Mouse (Mus musculus) hindbrain, embryonic 10.5 days (tissue): ENCODE results near the gene Hrh3. TPM values are rescaled to one million over a fixed set of nuclear protein-coding genes. Genes with fewer than 3 reads are reported as not detected.

Experiments used
- DNase-seq: peaks from one replicate; pipeline ENCODE4 v3.0.0-alpha.2; 2017; ENCODE audit warnings: low spot score
- H3K27ac ChIP-seq: fragments of 300-500 bp; sonication (generic); 2 replicates; pipeline ENCODE4 v1.5.1; 2016; ENCODE audit warnings: mild to moderate bottlenecking, moderate library complexity
- H3K27me3 ChIP-seq: fragments of 300-500 bp; sonication (generic); 2 replicates; pipeline ENCODE4 v1.6.1; 2016; ENCODE audit warnings: mild to moderate bottlenecking; ENCODE audit not compliant: poor library complexity, insufficient read depth, severe bottlenecking
- H3K36me3 ChIP-seq: fragments of 300-500 bp; sonication (generic); 2 replicates; pipeline ENCODE4 v1.6.1; 2016; ENCODE audit warnings: mild to moderate bottlenecking, moderate library complexity
- H3K4me1 ChIP-seq: fragments of 300-500 bp; sonication (generic); replicated peaks from 2 replicates; pipeline ENCODE4 v1.6.1; 2016; ENCODE audit warnings: mild to moderate bottlenecking
- H3K4me3 ChIP-seq: fragments of 300-500 bp; sonication (generic); 2 replicates; pipeline ENCODE4 v1.5.1; 2016; ENCODE audit warnings: mild to moderate bottlenecking, moderate library complexity
- H3K9me3 ChIP-seq: fragments of 300-500 bp; sonication (generic); 2 replicates; pipeline ENCODE4 v1.6.1; 2016; ENCODE audit warnings: mild to moderate bottlenecking, moderate library complexity
- WGBS: fragments of 180-500 bp; shearing (Covaris S2); methylation state at CpG from one replicate; pipeline ENCODE4 v1.1.7; 2016; 5-methylcytosine and 5-hydroxymethylcytosine counted together
- polyA plus RNA-seq: library from polyadenylated mRNA; unstranded; fragments of >200 nt; fragmentation: Nextera tagmentation; extraction: Ambion mirVana; gene quantifications from 2 replicates; pipeline ENCODE4 v1.2.1, GENCODE M21; 2016

Gene Hrh3
- polyA plus RNA-seq, 1 experiment from 2014 or later = 4.2 TPM

GRCm38 (mm10) chr2:180103151-180103977, 924 bp downstream of the Hrh3 start:
- peak overlapping the region; percentile 68 for H3K4me3 ChIP-seq
- WGBS = 1% methylated on average over 57 of the region's 57 CpGs
- peaks cover 77% of the 10 kb centered on the region for H3K27me3 ChIP-seq
- peak overlapping the region; percentile 80 for H3K27ac ChIP-seq
- no peaks in the 10 kb centered on the region for H3K36me3 ChIP-seq
- H3K4me1 ChIP-seq = peaks cover 54% of the 10 kb centered on the region
- no peaks in the 10 kb centered on the region for H3K9me3 ChIP-seq
- peak; percentile 39 for DNase-seq

GRCm38 (mm10) chr2:180099529-180099928, 4.8 kb downstream of the Hrh3 start:
- H3K9me3 ChIP-seq = no peaks in the 10 kb centered on the region
- no peaks in the 10 kb centered on the region for H3K36me3 ChIP-seq
- WGBS = 13% methylated on average over 15 of the region's 15 CpGs
- H3K27ac ChIP-seq = no peak overlapping the region
- H3K4me3 ChIP-seq = no peak overlapping the region
- DNase-seq = no peak
- peaks cover 57% of the 10 kb centered on the region for H3K4me1 ChIP-seq
- H3K27me3 ChIP-seq = peaks cover 84% of the 10 kb centered on the region

- 44% methylated on average over 5 of the region's 5 CpGs for WGBS
- peaks cover 70% of the 10 kb centered on the region for H3K27me3 ChIP-seq
Measured at GRCm38 (mm10) chr2:180098167-180098566, 6.1 kb downstream of the Hrh3 start.

GRCm38 (mm10) chr2:180097585-180097984, 6.7 kb downstream of the Hrh3 start:
- Histone ChIP-seq H3K36me3 (no peaks in the 10 kb centered on the region), H3K9me3 (no peaks in the 10 kb centered on the region), H3K27me3 (peaks cover 64% of the 10 kb centered on the region), H3K4me3 (no peak overlapping the region), H3K27ac (peak overlapping the region; percentile 40), H3K4me1 (peaks cover 38% of the 10 kb centered on the region)
- WGBS = 53% methylated on average over 3 of the region's 3 CpGs
- no peak for DNase-seq

More at GRCm38 (mm10) chr2:180098167-180098566, 6.1 kb downstream of the Hrh3 start:
- DNase-seq = no peak
- peaks cover 44% of the 10 kb centered on the region for H3K4me1 ChIP-seq
- no peaks in the 10 kb centered on the region for H3K9me3 ChIP-seq
- H3K27ac ChIP-seq = peak overlapping the region; percentile 40; the same call in 1 of the 2 replicates
- H3K4me3 ChIP-seq = no peak overlapping the region
- no peaks in the 10 kb centered on the region for H3K36me3 ChIP-seq

- 0 out of 2 replicates have a peak overlapping the region, but pooled peaks have one; percentile 5 for H3K27ac ChIP-seq
- H3K27me3 ChIP-seq = peaks cover 45% of the 10 kb centered on the region
Measured at GRCm38 (mm10) chr2:180095711-180096110, 8.6 kb downstream of the Hrh3 start.

GRCm38 (mm10) chr2:180090285-180090684, 14.0 kb downstream of the Hrh3 start:
- no peaks in the 10 kb centered on the region for H3K27me3 ChIP-seq
- peaks cover 14% of the 10 kb centered on the region for H3K36me3 ChIP-seq
- no peak for DNase-seq
- no peaks in the 10 kb centered on the region for H3K9me3 ChIP-seq
- H3K4me3 ChIP-seq = no peak overlapping the region
- H3K27ac ChIP-seq = no peak overlapping the region
- peaks cover 18% of the 10 kb centered on the region; the same call in 1 of the 2 replicates for H3K4me1 ChIP-seq
- WGBS = 70% methylated on average over 11 of the region's 11 CpGs

More at GRCm38 (mm10) chr2:180095711-180096110, 8.6 kb downstream of the Hrh3 start:
- DNase-seq = no peak
- Histone ChIP-seq H3K4me3 (no peak overlapping the region), H3K9me3 (no peaks in the 10 kb centered on the region), H3K36me3 (no peaks in the 10 kb centered on the region), H3K4me1 (peaks cover 37% of the 10 kb centered on the region)
- 34% methylated on average over 5 of the region's 5 CpGs for WGBS

- no peak for DNase-seq
- Histone ChIP-seq H3K27ac (no peak overlapping the region), H3K9me3 (no peaks in the 10 kb centered on the region), H3K4me3 (no peak overlapping the region), H3K36me3 (peaks cover 35% of the 10 kb centered on the region), H3K27me3 (no peaks in the 10 kb centered on the region), H3K4me1 (peaks cover 17% of the 10 kb centered on the region; the same call in 1 of the 2 replicates)
- WGBS = 95% methylated on average over 4 of the region's 4 CpGs
Measured at GRCm38 (mm10) chr2:180087472-180087871, 16.8 kb downstream of the Hrh3 start.

- no peak overlapping the region for H3K27ac ChIP-seq
- no peaks in the 10 kb centered on the region for H3K27me3 ChIP-seq
- 88% methylated on average over 5 of the region's 5 CpGs for WGBS
- peaks cover 43% of the 10 kb centered on the region for H3K36me3 ChIP-seq
- no peak overlapping the region for H3K4me3 ChIP-seq
- no peaks in the 10 kb centered on the region for H3K9me3 ChIP-seq
- no peak for DNase-seq
- H3K4me1 ChIP-seq = peaks cover 17% of the 10 kb centered on the region; the same call in 1 of the 2 replicates
Measured at GRCm38 (mm10) chr2:180086637-180087027, 17.7 kb downstream of the Hrh3 start.

GRCm38 (mm10) chr2:180085926-180086636, 18.2 kb downstream of the Hrh3 start:
- peaks cover 49% of the 10 kb centered on the region for H3K36me3 ChIP-seq
- WGBS = 83% methylated on average over 16 of the region's 16 CpGs
- H3K4me1 ChIP-seq = peaks cover 17% of the 10 kb centered on the region; the same call in 1 of the 2 replicates
- DNase-seq = no peak
- H3K9me3 ChIP-seq = no peaks in the 10 kb centered on the region
- H3K27ac ChIP-seq = no peak overlapping the region
- H3K4me3 ChIP-seq = no peak overlapping the region
- no peaks in the 10 kb centered on the region for H3K27me3 ChIP-seq

GRCm38 (mm10) chr2:180084565-180084964, 19.7 kb downstream of the Hrh3 start:
- no peaks in the 10 kb centered on the region for H3K9me3 ChIP-seq
- H3K27ac ChIP-seq = no peak overlapping the region
- 0 out of 2 replicates have a peak, but pooled peaks cover 8% of the 10 kb centered on the region for H3K4me1 ChIP-seq
- no peak overlapping the region for H3K4me3 ChIP-seq
- H3K36me3 ChIP-seq = peaks cover 55% of the 10 kb centered on the region
- 50% methylated on average over 3 of the region's 3 CpGs for WGBS
- no peaks in the 10 kb centered on the region for H3K27me3 ChIP-seq
- no peak for DNase-seq

GRCm38 (mm10) chr2:180083063-180083462, 21.2 kb downstream of the Hrh3 start:
- Histone ChIP-seq H3K9me3 (no peaks in the 10 kb centered on the region), H3K27ac (no peak overlapping the region), H3K27me3 (no peaks in the 10 kb centered on the region), H3K4me1 (0 out of 2 replicates have a peak, but pooled peaks cover 8% of the 10 kb centered on the region), H3K4me3 (no peak overlapping the region), H3K36me3 (peaks cover 69% of the 10 kb centered on the region)
- no peak for DNase-seq
- WGBS = 85% methylated on average over 10 of the region's 10 CpGs

- no peak for DNase-seq
- H3K4me3 ChIP-seq = no peak overlapping the region
- WGBS = 93% methylated on average over 8 of the region's 8 CpGs
- no peaks in the 10 kb centered on the region for H3K9me3 ChIP-seq
- no peaks in the 10 kb centered on the region for H3K27me3 ChIP-seq
- peaks cover 70% of the 10 kb centered on the region for H3K36me3 ChIP-seq
- no peaks in the 10 kb centered on the region for H3K4me1 ChIP-seq
- no peak overlapping the region for H3K27ac ChIP-seq
Measured at GRCm38 (mm10) chr2:180080680-180081079, 23.6 kb downstream of the Hrh3 start.

- Histone ChIP-seq H3K4me1 (no peaks in the 10 kb centered on the region), H3K4me3 (no peak overlapping the region), H3K36me3 (peaks cover 59% of the 10 kb centered on the region), H3K9me3 (no peaks in the 10 kb centered on the region), H3K27me3 (no peaks in the 10 kb centered on the region), H3K27ac (no peak overlapping the region)
- DNase-seq = no peak
- WGBS = 71% methylated on average over 3 of the region's 3 CpGs
Measured at GRCm38 (mm10) chr2:180077622-180078021, 26.7 kb downstream of the Hrh3 start.
